Mouse (Mus musculus) retina, postnatal 1 day (tissue): ENCODE results near the gene Klk5.

Experiments used
- DNase-seq: peaks from one replicate; pipeline ENCODE4 v3.0.0-alpha.2; 2012

Gene Klk5

GRCm38 (mm10) chr7:43878281-43878680 lies 36.5 kb downstream of the Klk5 start:
- DNase-seq = no peak

- no peak for DNase-seq
Measured at GRCm38 (mm10) chr7:43880912-43881311, 39.1 kb downstream of the Klk5 start, which contains the start of gene Klk4. Gene Klk4, plus strand, starts transcription at chr7:43881160.

GRCm38 (mm10) chr7:43882346-43882745 lies 40.6 kb downstream of the Klk5 start:
- no peak for DNase-seq

GRCm38 (mm10) chr7:43882811-43883210 lies 41.0 kb downstream of the Klk5 start:
- DNase-seq = no peak

GRCm38 (mm10) chr7:43883547-43883946 lies 41.8 kb downstream of the Klk5 start:
- peak; percentile 62 for DNase-seq

- no peak for DNase-seq
Measured at GRCm38 (mm10) chr7:43891365-43891764, 49.6 kb downstream of the Klk5 start.

- no peak for DNase-seq
Measured at GRCm38 (mm10) chr7:43891788-43892187, 50.0 kb downstream of the Klk5 start.

- DNase-seq = peak; percentile 87
Measured at GRCm38 (mm10) chr7:43894836-43895235, 53.1 kb downstream of the Klk5 start.
